Mouse (Mus musculus) bone marrow macrophage, adult 2 months (primary cell): ENCODE data around the gene Vnn3.

ENCODE experiments used
- CTCF ChIP-seq: IDR thresholded peaks from 2 replicates; pipeline ENCODE4 v1.5.1; 2012; ENCODE audit warnings: low read depth, mild to moderate bottlenecking, low read length, moderate library complexity
- POLR2A ChIP-seq: IDR thresholded peaks from 2 replicates; pipeline ENCODE4 v1.6.1; 2012; ENCODE audit warnings: mild to moderate bottlenecking, low read depth, low read length, borderline replicate concordance

DNA sequence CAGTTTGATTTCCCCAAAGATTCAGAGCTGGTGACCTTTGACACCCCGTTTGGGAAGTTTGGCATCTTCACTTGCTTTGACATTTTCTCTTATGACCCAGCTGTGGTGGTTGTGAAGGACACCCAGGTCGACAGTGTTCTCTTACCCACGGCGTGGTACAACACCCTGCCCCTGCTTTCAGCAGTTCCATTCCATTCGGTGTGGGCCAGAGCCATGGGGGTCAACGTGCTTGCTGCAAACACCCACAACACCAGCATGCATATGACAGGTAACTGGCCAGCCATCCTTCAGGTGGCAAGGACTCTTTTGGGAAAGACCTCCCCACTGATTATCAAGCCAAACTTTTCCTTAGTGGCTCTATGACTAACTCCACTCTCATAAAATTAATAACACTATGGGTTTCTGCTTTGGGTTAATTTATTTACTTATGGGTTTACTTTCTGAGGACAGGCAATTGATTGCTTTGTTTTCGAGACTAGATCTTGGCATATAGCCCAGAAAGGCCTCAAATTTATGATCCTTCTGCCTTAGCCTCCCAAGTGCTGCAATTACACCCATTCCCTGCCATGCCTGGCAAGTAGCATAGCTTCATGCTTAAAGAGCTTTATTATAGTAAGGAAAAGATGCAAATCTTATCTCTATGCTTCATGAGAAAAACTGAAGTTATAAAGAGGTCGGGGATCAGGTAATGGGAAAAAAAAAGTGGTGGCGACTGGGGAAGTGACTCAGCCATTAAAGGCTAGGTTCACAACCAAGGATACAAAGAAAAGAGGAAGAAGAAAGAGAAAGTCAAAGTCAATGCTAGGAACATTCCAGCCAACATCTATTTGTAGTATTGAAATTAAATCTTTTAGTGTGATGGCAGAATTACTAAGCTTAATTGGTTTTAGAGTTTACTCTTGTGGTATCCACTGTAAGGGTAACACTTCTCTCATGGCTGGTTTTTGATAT lies 13.4 kb downstream of the Vnn3 start:
- TF ChIP-seq POLR2A, result no peak
- no peak for TF ChIP-seq CTCF
